9 mouse cellular contexts compared by ENCODE assay signal in the genomic region with DNA sequence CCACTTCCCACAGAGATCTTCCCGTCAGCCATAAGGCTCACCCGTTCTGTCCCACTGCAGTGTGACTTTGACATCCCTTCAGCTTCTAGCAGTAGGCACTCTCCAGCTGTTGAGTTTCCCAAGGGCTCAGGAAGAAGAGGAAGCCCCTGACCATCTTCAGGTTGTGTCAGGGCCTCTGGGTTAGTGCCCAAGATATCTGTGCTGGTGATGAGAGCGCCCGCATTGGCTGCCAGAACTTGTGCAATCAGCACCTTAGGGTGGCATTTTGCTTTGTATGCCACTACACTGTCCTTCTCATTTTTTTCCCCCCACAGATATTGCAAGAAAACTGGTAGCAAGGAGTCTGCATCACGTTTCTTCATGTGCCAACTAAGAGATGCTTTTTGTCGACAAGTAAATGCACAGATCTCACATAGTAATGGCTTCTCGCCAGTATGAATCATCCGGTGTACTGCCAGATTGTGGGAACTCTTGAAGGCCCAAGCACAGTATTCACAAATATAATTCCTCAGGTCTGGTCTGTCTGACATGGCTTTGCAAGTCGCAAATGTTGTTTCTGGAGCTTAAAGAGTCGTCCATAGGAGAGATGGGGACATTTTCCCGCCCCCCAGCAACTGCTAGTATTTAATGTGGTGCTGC. TPM values are rescaled to one million over a fixed set of nuclear protein-coding genes. Genes with fewer than 3 reads are reported as not detected.
DNase-seq lines count a peak whose midpoint lies in the region; ATAC-seq lines count a peak whose summit lies in the region.
"Had no signal": no experiment of that assay in that cellular context is flagged by ENCODE, and none has a peak within 500 bp of the region (broad histone marks: within the 10 kb centered on the region; RNA-seq: fewer than 3 reads in every experiment).

No protein-coding gene starts in this region.

- H3K36me3 ChIP-seq in lung, embryonic 15.5 days, result no peaks in the 10 kb centered on the region
- H3K36me3 ChIP-seq in hindbrain, embryonic 10.5 days, result no peaks in the 10 kb centered on the region

- no peaks in the 10 kb centered on the region for H3K9me3 ChIP-seq in lung, embryonic 15.5 days
- no peaks in the 10 kb centered on the region for H3K9me3 ChIP-seq in hindbrain, embryonic 10.5 days

- peak overlapping the region; percentile 46; the same call in 1 of the 2 replicates for H3K4me3 ChIP-seq in lung, embryonic 15.5 days
- no peak overlapping the region for H3K4me3 ChIP-seq in hindbrain, embryonic 10.5 days

- no peak overlapping the region for H3K4me2 ChIP-seq in lung, embryonic 15.5 days

- no peak overlapping the region for H3K27ac ChIP-seq in lung, embryonic 15.5 days
- no peak overlapping the region for H3K27ac ChIP-seq in hindbrain, embryonic 10.5 days

- H3K27me3 ChIP-seq in lung, embryonic 15.5 days, result peaks cover 25% of the 10 kb centered on the region
- peaks cover 35% of the 10 kb centered on the region for H3K27me3 ChIP-seq in hindbrain, embryonic 10.5 days (ENCODE audit: insufficient read depth, poor library complexity, severe bottlenecking)

- H3K4me1 ChIP-seq in lung, embryonic 15.5 days, result peaks cover 4% of the 10 kb centered on the region; the same call in 1 of the 2 replicates
- 0 out of 2 replicates have a peak, but pooled peaks cover 3% of the 10 kb centered on the region for H3K4me1 ChIP-seq in hindbrain, embryonic 10.5 days (replicated peaks)

- WGBS in lung, embryonic 15.5 days, result 60% methylated on average over 11 of the region's 11 CpGs
- 67% methylated on average over 11 of the region's 11 CpGs for WGBS in hindbrain, embryonic 10.5 days

- no peak for ATAC-seq in lung, embryonic 15.5 days (ENCODE audit: borderline replicate concordance, extremely low read depth, low FRiP score, low TSS enrichment)
- ATAC-seq: Patski had no signal

- peak; percentile 70 to 83 for DNase-seq in frontal cortex, adult 2 months (ENCODE audit: extremely low spot score in 1 of 2, low spot score in 1 of 2)
- no peak for DNase-seq in frontal cortex, postnatal 25 days (ENCODE audit: low spot score in 2 of 2)
- DNase-seq in lung, postnatal 10 days, result no peak
- DNase-seq in fibroblast of lung, adult 2 months (ENCODE audit: low read depth), result peak; percentile 52
- peak; percentile 70 for DNase-seq in telencephalon, adult 2 months (ENCODE audit: low read depth, low spot score)
- no peak for DNase-seq in hindbrain, embryonic 10.5 days (ENCODE audit: low spot score)
- DNase-seq: lung, postnatal 14 days had no signal

- no peak overlapping the region for H3K9ac ChIP-seq in lung, embryonic 15.5 days

RNA-seq across cellular contexts. Expression of a gene that starts 8.2 kb away (rescaled TPM):
- 17.1 and 20.4 TPM in 2 replicates for polyA plus RNA-seq in frontal cortex, adult 2 months (2012; rRNA removed)
- 36.5 and 41.0 TPM in 2 replicates for polyA plus RNA-seq in lung, embryonic 15.5 days (2015; fragmentation: Nextera tagmentation; extraction: Ambion mirVana)
- polyA plus RNA-seq in hindbrain, embryonic 10.5 days (2016; fragmentation: Nextera tagmentation; extraction: Ambion mirVana), result 49.8 and 51.1 TPM in 2 replicates

RNA-seq across cellular contexts. Expression of a gene that starts 28.9 kb away (rescaled TPM):
- polyA plus RNA-seq in frontal cortex, adult 2 months (2012; rRNA removed), result 2.8 and 2.9 TPM in 2 replicates
- polyA plus RNA-seq in lung, embryonic 15.5 days (2015; fragmentation: Nextera tagmentation; extraction: Ambion mirVana), result 2.2 and 2.6 TPM in 2 replicates
- polyA plus RNA-seq in hindbrain, embryonic 10.5 days (2016; fragmentation: Nextera tagmentation; extraction: Ambion mirVana), result 2.3 and 3.2 TPM in 2 replicates

RNA-seq across cellular contexts. Expression of a gene that starts 35.6 kb away (rescaled TPM):
- polyA plus RNA-seq in frontal cortex, adult 2 months (2012; rRNA removed), result 49.3 and 49.5 TPM in 2 replicates
- 46.5 and 48.7 TPM in 2 replicates for polyA plus RNA-seq in lung, embryonic 15.5 days (2015; fragmentation: Nextera tagmentation; extraction: Ambion mirVana)
- polyA plus RNA-seq in hindbrain, embryonic 10.5 days (2016; fragmentation: Nextera tagmentation; extraction: Ambion mirVana), result 62.1 and 64.2 TPM in 2 replicates

RNA-seq across cellular contexts. Expression of a gene that starts 35.7 kb away (rescaled TPM):
- polyA plus RNA-seq in frontal cortex, adult 2 months (2012; rRNA removed), result 161 and 162 TPM in 2 replicates
- polyA plus RNA-seq in lung, embryonic 15.5 days (2015; fragmentation: Nextera tagmentation; extraction: Ambion mirVana), result 262 and 270 TPM in 2 replicates
- polyA plus RNA-seq in hindbrain, embryonic 10.5 days (2016; fragmentation: Nextera tagmentation; extraction: Ambion mirVana), result 291 TPM in 2 replicates

Comparison
In these comparisons a context has a peak if more than half of its experiments do, and no peak if none do; other contexts are left out.
1. DNase-seq: peak in frontal cortex, adult 2 months (2 of 2), fibroblast of lung, adult 2 months (single experiment) and telencephalon, adult 2 months (single experiment); none in frontal cortex, postnatal 25 days (0 of 2), lung, postnatal 10 days (single experiment) and hindbrain, embryonic 10.5 days (single experiment).